Mouse (Mus musculus): ENCODE results near the gene Gm6205. TPM values are rescaled to one million over a fixed set of nuclear protein-coding genes. Genes with fewer than 3 reads are reported as not detected.
"Not testable (repeated sequence)": the region's sequence is repeated elsewhere in the genome, so short reads cannot be mapped to it uniquely, and the experiment has no call there.

The Gm6205 gene
- total RNA-seq (2021): not detected
- long read RNA-seq, experiment 1: 0 reads
- long read RNA-seq, experiment 2: 0 reads

GRCm38 (mm10) chr5:94648082-94648481, at the start of gene Gm6205:
TSS of gene Gm6205 (plus strand) at chr5:94648382.
- DNase-seq: not testable (repeated sequence)

GRCm38 (mm10) chr5:94616242-94616641, 31.9 kb upstream of the Gm6205 start, which contains the start of gene Gm3147:
TSS of gene Gm3147 (minus strand) at chr5:94616342.
- DNase-seq: not testable (repeated sequence)

DNA sequence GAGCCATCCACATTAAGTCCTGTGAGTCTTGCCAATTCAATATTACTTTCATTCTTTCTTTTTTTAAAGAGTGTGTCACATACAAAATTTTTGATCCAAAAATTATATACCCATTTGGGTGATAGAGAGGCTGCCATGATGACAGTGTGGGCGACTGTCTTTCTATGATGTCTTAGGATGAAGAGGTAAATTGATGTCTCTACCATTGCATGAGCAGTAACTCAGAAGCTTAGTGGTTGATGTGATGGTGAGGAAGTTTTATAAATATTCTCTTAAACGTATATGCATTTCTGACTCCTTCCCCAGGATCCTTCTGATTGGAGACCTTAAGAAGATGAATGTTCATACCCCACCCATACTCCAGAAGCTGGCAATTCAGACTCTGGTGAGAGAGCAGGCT, 24.5 kb upstream of the Gm6205 start, which contains the start of gene Gm6509:
TSS of gene Gm6509 (plus strand) at position 301 of the 400 bp plus-strand sequence.
- not testable (repeated sequence) for DNase-seq

Other genes with a start within 250 kb of the Gm6205 start
- not detected for gene Gm7682, start 202.6 kb upstream of the Gm6205 start, total RNA-seq (2021)
- gene Gm3139, start 122.1 kb upstream of the Gm6205 start, total RNA-seq (2021): not detected
- not detected for gene Gm3147, start 32.0 kb upstream of the Gm6205 start, total RNA-seq (2021)
- not detected for gene Gm6509, start 24.4 kb upstream of the Gm6205 start, total RNA-seq (2021)
- not detected for gene Gm3183, start 217.1 kb downstream of the Gm6205 start, total RNA-seq (2021)

Measured in adrenal gland, postnatal 36 days (tissue).